Mouse (Mus musculus): ENCODE measurements around the gene Gm13693. TPM values are rescaled to one million over a fixed set of nuclear protein-coding genes. Genes with fewer than 3 reads are reported as not detected.
"Not testable (repeated sequence)": the region's sequence is repeated elsewhere in the genome, so short reads cannot be mapped to it uniquely, and the experiment has no call there.

Gm13693 gene
- polyA plus RNA-seq, 1 experiment from 2014 or later, result not detected

GRCm38 (mm10) chr2:83993639-83994255 lies 32.4 kb downstream of the Gm13693 start:
- not testable (repeated sequence) for H3K9ac ChIP-seq; H3K4me1 ChIP-seq; H3K4me3 ChIP-seq; H3K27me3 ChIP-seq (replicated peaks); H3K9me3 ChIP-seq; ATAC-seq (ENCODE audit: extremely low read depth, insufficient number of reproducible peaks, low FRiP score, low TSS enrichment); H3K36me3 ChIP-seq; H3K27ac ChIP-seq (replicated peaks)
- WGBS, result 37% methylated on average over 8 of the region's 9 CpGs
- H3K4me2 ChIP-seq, result peak overlapping the region; percentile 33; the same call in 1 of the 2 replicates

- not testable (repeated sequence) for H3K36me3 ChIP-seq; H3K9me3 ChIP-seq; ATAC-seq (ENCODE audit: extremely low read depth, insufficient number of reproducible peaks, low FRiP score, low TSS enrichment); H3K4me2 ChIP-seq; H3K4me1 ChIP-seq; H3K9ac ChIP-seq; H3K27ac ChIP-seq (replicated peaks); H3K4me3 ChIP-seq; H3K27me3 ChIP-seq (replicated peaks)
- WGBS, result 80% methylated on average over 1 of the region's 3 CpGs
Observed at GRCm38 (mm10) chr2:83994526-83994925, 33.2 kb downstream of the Gm13693 start.

- no peaks in the 10 kb centered on the region for H3K27me3 ChIP-seq (replicated peaks)
- no peak for ATAC-seq (ENCODE audit: extremely low read depth, insufficient number of reproducible peaks, low FRiP score, low TSS enrichment)
- no peaks in the 10 kb centered on the region for H3K4me1 ChIP-seq
- no peak overlapping the region for H3K9ac ChIP-seq
- no peaks in the 10 kb centered on the region for H3K36me3 ChIP-seq
- no peak overlapping the region for H3K4me3 ChIP-seq
- H3K4me2 ChIP-seq, result no peak overlapping the region
- WGBS, result 47% methylated on average over 1 of the region's 1 CpGs
- H3K9me3 ChIP-seq, result no peaks in the 10 kb centered on the region
- H3K27ac ChIP-seq (replicated peaks), result no peak overlapping the region
Observed at GRCm38 (mm10) chr2:84008913-84009312, 47.6 kb downstream of the Gm13693 start.

GRCm38 (mm10) chr2:84009818-84010217 lies 48.5 kb downstream of the Gm13693 start:
- Histone ChIP-seq H3K4me1 (no peaks in the 10 kb centered on the region), H3K9me3 (no peaks in the 10 kb centered on the region), H3K27ac (replicated peaks) (no peak overlapping the region), H3K27me3 (replicated peaks) (no peaks in the 10 kb centered on the region), H3K4me2 (no peak overlapping the region), H3K36me3 (no peaks in the 10 kb centered on the region), H3K4me3 (no peak overlapping the region), H3K9ac (no peak overlapping the region)
- ATAC-seq (ENCODE audit: extremely low read depth, insufficient number of reproducible peaks, low FRiP score, low TSS enrichment), result no peak
- 53% methylated on average over 3 of the region's 3 CpGs for WGBS

Other genes starting within 250 kb of the Gm13693 start
- gene Itgav, start 237.1 kb upstream of the Gm13693 start, polyA plus RNA-seq (2015; fragmentation: Nextera tagmentation; extraction: Ambion mirVana), result 48.8 and 50.4 TPM in 2 replicates
- gene Fam171b, start 148.9 kb upstream of the Gm13693 start, polyA plus RNA-seq (2015; fragmentation: Nextera tagmentation; extraction: Ambion mirVana), result 2.1 and 2.7 TPM in 2 replicates
- gene Zswim2, start 20.3 kb upstream of the Gm13693 start, polyA plus RNA-seq (2015; fragmentation: Nextera tagmentation; extraction: Ambion mirVana), result not detected in 2 replicates
- gene Gm13698, start 5.8 kb upstream of the Gm13693 start, polyA plus RNA-seq (2015; fragmentation: Nextera tagmentation; extraction: Ambion mirVana), result not detected in 2 replicates
- gene Gm13695, start 5.8 kb downstream of the Gm13693 start, polyA plus RNA-seq (2015; fragmentation: Nextera tagmentation; extraction: Ambion mirVana), result not detected in 2 replicates
- not detected in 2 replicates for gene Gm13696, start 11.6 kb downstream of the Gm13693 start, polyA plus RNA-seq (2015; fragmentation: Nextera tagmentation; extraction: Ambion mirVana)
- not detected in 2 replicates for gene Gm13694, start 17.4 kb downstream of the Gm13693 start, polyA plus RNA-seq (2015; fragmentation: Nextera tagmentation; extraction: Ambion mirVana)
- not detected in 2 replicates for gene Gm13697, start 23.2 kb downstream of the Gm13693 start, polyA plus RNA-seq (2015; fragmentation: Nextera tagmentation; extraction: Ambion mirVana)
- not detected in 2 replicates for gene Gm13691, start 29.1 kb downstream of the Gm13693 start, polyA plus RNA-seq (2015; fragmentation: Nextera tagmentation; extraction: Ambion mirVana)

Data from heart, embryonic 13.5 days (tissue).